Mouse (Mus musculus): ENCODE data around the gene Tsnaxip1.
"Not testable (repeated sequence)": the region's sequence is repeated elsewhere in the genome, so short reads cannot be mapped to it uniquely, and the experiment has no call there.

The Tsnaxip1 gene

DNA sequence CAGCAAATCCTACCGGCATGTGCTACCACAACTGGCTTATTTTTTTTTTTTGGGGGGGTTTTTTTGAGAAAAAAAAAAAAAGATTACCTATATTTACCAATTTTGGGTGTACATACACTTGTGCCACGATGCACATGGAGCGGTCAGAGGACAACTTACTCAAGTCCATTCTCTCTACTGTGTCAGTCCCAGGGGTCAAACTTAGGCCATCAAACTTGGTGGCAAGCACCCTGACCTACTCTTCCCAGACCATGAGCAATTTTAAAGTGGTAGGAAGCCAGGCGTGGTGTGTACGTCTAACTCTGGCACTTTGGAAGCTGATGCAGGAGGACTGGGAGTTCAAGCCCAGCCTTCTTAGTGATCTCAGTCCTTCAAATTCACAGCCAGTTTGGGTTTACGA lies 14.3 kb upstream of the Tsnaxip1 start:
- DNase-seq (ENCODE audit: extremely low spot score): no peak

DNA sequence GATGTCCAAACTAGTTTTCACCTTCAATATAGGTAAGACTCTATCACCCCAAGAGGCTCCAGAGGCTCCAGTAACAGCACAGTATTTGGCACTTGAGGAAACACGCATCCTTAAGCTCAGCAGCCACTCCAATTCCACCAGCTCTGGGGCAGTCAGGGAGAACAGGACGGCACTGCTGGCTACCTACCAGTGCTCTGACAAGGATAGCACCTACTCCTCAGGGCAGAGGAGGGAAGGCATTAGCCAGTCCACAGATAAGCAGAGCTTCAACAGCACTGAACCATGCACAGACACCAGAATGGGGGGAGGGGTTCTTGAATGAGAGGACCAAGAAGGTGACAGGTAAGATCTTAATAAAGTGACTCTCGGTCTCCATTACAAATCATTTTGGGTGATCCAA lies 7.9 kb upstream of the Tsnaxip1 start:
- no peak for DNase-seq (ENCODE audit: extremely low spot score)

DNA sequence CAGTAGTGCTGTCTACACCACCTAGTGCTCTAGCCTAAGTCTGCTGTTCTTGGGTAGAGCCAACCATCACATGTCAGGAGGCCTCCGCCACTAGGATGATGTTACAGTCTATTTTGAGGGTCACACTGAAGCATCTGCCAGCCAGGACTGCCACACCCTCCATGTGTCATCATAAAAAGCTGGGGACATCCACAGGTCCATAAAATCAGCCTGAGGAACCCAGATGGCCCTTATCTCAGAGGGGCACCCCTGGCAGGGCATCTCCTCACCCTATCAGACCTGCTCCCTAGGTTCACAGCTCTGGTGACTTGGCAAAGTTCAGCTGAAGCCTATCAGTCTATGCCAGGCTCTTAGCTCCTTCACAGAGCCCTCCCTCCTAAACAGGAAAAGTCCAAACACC lies 6.6 kb upstream of the Tsnaxip1 start:
- no peak for DNase-seq (ENCODE audit: extremely low spot score)

DNA sequence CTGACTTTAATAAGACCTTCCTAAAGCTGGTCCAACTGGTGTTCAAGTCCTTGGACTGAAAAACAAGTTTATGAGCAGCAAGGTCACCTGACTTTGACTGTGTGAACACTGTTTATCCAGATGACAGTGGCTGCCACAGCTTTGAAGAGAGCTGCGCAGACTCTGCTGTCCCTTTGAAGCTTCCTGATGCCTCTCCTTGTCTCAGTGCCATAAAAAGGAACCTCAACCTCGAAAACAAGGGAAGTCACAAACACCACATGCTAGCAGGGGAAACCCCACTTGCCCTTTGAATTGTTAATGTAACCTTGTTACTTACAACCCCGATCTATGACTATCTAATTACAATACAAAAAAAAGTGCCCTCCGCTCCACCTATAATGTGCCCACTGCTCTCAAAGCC lies 2.0 kb upstream of the Tsnaxip1 start:
- no peak for DNase-seq (ENCODE audit: extremely low spot score)

DNA sequence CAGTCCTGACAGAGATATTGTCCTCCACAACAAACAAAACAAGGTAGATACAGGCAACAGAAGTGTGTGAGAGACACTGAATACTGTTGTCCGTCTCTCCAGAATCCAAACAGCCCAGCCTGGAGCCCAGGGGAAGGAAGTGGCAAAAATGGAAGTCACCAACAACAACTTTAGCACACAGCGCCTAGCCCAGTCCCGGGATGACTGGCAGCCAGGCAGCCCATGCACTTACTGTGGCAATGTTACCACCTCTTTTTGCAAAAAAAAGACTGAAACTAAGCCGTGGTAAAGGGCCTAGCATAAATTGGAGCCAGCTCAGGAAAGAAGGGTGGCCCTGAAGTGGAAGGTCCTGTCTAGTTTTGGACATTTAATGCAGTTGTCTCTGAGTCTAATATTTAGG lies 1.2 kb upstream of the Tsnaxip1 start:
- DNase-seq (ENCODE audit: extremely low spot score): no peak

DNA sequence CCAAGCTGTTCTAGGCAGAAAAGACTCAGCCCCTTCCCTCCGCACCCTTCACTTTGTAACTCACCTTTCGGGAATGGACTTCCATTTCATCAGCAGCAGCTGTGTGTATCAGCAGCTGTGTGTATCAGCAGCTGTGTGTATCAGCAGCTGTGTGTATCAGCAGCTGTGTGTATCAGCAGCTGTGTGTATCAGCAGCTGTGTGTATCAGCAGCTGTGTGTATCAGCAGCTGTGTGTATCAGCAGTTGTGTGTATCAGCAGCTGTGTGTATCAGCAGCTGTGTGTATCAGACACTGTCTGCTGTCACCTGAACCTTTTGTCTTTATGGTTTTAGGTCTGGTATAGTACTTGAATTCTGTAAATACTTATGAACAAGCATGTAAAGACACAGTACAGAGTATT lies 6.2 kb downstream of the Tsnaxip1 start:
- not testable (repeated sequence) for DNase-seq (ENCODE audit: extremely low spot score)

DNA sequence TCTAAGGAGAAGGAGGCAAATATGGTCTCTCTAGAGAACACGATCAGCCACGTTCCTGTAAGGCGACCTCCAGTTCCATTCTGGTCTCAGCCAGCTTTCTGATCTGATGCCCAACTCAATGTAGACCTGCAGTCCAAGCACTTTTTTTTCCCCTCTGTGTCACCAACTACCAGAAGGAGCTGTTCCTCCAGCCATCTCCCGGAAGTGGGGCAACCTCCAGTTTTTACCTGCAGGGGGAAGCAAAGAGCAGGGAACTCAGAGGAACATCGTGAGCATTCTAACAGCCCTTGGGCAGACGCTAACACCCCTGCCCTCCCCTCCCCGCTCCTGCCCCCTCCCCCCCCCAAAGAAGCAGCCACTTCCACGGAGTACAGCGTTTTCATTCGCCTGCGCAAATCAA lies 7.8 kb downstream of the Tsnaxip1 start:
- peak; percentile 56 for DNase-seq (ENCODE audit: extremely low spot score)

DNA sequence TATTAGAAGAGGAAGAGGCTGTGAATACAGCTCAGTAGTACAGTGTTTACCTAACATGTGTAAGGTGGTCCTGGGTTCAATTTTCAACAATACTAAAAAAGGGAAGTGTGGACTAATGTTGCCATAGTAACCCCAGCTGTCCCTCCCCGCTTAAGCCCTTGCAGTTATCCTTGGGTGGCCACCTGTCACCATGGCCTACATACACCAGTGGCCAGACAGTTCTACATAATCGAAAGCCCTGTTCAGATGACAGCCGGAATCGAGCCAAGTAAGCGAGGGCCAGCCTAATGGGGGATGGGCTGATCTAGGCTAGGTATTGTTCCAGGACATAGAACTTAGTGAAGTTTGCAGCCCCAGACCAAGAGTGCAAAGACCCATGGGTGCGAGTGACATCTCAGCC lies 9.5 kb downstream of the Tsnaxip1 start:
- DNase-seq (ENCODE audit: extremely low spot score): no peak

DNA sequence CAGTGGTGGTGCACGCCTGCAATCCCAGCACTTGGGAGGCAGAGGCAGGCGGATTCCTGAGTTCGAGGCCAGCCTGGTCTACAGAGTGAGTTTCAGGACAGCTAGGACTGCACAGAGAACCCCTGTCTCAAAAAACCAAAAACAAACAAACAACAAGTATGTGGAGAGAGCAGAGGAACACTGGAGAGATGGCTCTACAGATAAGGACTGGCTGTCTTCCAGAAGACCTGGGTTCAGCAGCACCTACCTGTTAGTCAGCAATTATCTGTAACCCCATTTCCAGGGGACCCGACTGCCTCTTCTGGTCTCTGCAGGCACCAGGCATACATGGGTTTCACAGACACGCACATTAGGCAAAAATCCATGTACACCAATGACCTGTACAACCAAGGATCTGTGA lies 11.7 kb downstream of the Tsnaxip1 start:
- DNase-seq (ENCODE audit: extremely low spot score): no peak

DNA sequence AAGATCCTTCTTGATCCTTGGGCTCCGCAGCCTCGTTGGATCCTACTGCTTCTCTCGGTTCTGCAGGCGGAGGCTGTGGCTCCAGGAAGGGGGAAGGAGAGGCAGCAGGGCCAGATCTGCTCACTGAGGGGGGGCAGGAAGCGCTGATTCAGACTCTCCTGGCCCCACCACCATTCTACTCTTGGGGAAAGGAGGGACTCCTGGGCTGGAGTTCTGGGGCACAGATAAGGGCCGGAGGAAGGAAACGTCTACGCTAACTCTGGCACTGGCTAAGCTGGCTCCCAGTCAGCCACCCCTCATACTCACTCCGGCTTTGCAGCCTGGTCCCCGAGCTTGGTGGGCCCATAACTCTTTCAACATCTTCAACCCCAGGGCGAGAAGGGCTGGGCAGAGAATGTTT lies 19.1 kb downstream of the Tsnaxip1 start:
- DNase-seq (ENCODE audit: extremely low spot score): no peak

DNA sequence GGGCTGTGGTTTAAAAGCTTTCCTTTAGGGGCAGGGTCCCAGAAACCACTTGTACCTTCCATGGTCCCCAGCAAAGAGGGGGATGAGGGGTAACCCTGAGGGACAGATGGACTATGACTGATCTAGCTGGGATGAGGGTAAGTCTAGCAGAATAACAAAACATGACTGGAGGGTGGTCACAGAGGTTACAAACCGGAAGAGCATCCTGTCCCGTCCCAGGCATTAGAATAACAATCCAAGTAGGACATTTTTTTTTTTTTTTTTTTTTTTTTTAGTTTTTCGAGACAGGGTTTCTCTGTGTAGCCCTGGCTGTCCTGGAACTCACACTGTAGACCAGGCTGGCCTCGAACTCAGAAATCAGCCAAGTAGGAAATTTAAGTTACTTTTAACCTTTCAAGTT lies 22.5 kb downstream of the Tsnaxip1 start:
- DNase-seq (ENCODE audit: extremely low spot score): no peak

DNA sequence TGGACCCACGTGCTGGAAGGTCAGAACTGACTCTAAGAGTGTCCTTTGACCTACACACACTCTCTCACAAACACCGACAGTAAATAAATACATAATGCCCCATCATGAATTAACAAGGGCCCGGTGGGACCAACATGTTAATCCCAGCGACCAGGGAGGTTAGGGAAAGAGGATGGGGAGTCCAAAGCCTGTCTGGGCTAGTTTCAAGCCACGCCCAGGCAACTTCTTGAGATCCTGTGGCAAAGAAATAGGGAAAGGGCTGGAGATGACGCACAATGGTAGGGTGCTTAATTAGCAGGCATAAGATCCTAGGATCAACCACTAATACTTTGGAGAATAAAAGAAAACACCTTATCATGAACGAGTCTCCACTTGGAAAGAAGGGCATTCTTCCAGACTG lies 23.1 kb downstream of the Tsnaxip1 start:
- DNase-seq (ENCODE audit: extremely low spot score): no peak

DNA sequence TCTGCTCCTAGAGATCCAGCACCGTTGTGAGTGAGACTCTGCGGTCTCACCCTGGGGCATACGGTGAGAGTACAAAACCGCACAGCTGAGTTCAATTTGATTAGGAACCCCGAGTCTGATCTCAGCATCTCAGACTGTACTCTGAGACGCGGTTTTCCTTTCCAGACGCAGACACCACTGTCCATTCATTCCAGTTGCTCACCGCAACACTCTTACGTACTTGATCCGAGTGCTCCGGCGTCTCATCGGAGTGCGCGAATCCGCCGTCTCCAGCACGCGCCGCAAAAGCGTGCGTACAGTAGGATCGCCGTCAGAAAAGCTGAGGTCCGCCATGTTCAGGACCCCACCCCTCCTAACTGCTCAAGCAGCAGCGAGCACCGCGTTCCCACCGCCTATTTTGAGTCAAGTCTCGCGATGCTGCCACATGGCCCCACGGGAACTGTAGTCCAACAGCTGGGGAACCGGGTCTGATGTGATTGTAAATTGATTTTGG lies 24.2 kb downstream of the Tsnaxip1 start:
- DNase-seq (ENCODE audit: extremely low spot score): peak; percentile 90

DNA sequence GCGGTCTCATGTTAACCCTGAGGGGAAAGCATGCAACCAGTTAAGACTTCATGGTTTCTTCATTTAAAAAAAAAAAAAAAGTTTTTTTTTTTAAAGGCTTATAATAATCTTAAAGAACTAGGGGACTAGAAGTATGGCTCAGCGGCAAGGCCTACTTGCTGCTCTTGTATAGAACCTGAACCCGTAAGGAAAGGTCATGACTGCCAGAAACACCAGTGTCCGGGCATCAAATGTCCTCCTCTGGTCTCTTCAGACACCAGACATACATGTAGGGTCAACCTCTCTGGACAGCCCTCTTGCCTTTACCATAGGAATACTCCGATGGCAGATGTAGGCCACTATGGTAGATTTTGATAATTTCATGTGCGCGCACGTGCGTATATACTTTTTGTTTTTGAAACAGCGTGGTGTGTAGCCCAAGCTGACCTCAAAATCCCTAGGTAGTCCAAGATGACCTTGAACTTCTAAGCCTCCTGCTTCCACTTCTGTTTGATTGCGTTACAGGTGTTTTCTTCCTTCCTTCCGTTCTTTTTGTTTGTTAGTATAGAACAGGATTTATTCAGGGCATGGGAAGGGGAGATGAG lies 24.7 kb downstream of the Tsnaxip1 start:
- no peak for DNase-seq (ENCODE audit: extremely low spot score)

DNA sequence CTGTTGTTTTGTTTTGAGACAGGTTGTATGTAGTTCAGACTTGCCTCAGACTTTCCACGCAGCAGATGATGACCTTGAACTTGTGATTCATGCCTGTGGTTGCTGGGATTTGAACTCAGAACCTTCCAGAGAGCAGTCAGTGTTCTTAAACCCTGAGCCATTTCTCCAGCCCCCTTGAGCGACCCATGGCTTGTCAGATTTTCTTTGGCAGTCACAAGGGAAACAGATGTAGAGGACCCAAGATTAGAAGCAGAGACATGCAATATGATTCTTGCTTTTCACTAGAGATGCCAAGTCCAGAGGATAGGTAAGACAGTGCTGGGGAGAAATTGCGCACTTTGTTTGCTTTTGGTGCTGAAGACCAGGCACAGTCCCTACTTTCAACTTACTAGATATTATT lies 25.6 kb downstream of the Tsnaxip1 start, which contains the start of gene Cenpt:
Gene Cenpt, minus strand, starts transcription at position 101 of the 400 bp plus-strand sequence.
- no peak for DNase-seq (ENCODE audit: extremely low spot score)

DNA sequence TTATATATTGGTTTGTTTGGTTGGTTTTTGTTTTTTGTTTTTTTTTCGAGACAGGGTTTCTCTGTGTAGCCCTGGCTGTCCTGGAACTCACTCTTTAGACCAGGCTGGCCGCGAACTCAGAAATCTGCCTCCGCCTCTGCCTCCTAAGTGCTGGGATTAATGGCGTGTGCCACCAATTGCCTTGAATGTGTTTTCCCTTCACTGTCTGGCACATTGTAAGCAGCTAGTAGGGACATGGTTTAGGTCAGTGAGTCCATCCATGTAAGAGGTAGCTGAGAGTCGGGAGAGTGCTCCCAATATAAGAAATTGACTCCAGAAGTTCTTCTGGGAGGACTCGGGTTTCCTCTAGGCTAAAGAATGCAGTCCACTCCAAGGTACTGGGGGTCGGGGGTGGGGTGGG lies 26.8 kb downstream of the Tsnaxip1 start:
- DNase-seq (ENCODE audit: extremely low spot score): no peak

DNA sequence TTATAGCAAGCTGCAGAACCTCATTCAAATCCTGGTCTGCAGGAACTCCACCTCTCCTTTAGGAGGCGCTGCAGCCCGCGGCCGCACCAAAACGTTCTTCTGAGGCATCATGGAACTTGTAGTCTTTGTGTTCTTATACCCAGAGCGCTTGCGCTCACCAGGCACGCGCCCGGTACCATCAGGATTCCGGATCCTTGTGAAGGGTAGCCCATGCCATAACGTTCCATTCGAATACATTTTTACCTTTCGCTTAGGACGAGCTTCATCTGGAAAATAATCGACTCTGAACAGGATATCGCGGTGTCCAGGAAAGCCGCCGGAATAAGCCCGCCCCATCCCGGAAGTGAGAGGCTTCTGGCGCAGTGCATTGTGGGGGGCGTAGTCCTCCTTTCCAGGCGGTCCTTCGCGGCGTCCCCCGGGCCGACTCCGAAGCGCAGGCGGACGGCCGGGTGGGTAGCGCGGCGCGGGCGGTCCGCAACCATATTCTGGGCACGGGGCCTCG lies 27.2 kb downstream of the Tsnaxip1 start, which contains the start of gene Thap11:
Gene Thap11, plus strand, starts transcription at position 418 of the 502 bp plus-strand sequence.
- DNase-seq (ENCODE audit: extremely low spot score): peak; percentile 97

DNA sequence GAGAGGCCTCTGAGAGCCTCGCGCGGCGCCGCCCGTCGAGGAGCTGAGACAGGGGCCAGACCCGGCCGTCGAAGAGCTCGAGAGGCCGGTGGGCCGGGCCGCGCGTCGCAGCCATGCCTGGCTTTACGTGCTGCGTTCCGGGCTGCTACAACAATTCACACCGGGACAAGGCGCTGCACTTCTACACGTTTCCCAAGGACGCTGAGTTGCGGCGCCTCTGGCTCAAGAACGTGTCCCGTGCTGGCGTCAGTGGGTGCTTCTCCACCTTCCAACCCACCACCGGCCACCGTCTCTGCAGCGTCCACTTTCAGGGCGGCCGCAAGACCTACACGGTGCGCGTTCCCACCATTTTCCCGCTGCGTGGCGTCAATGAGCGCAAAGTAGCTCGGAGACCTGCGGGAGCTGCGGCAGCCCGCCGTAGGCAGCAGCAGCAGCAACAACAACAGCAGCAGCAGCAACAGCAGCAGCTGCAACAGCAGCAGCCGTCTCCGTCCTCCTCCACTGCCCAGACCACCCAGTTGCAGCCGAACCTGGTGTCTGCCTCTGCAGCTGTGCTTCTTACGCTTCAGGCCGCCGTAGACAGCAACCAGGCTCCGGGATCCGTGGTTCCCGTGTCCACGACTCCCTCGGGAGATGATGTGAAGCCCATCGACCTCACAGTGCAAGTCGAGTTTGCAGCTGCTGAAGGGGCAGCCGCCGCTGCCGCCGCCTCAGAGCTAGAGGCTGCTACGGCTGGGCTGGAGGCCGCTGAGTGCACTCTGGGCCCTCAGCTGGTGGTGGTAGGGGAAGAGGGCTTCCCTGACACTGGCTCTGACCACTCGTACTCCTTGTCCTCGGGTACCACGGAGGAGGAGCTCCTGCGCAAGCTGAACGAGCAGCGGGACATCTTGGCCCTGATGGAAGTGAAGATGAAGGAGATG lies 28.0 kb downstream of the Tsnaxip1 start:
- DNase-seq (ENCODE audit: extremely low spot score): no peak

DNA sequence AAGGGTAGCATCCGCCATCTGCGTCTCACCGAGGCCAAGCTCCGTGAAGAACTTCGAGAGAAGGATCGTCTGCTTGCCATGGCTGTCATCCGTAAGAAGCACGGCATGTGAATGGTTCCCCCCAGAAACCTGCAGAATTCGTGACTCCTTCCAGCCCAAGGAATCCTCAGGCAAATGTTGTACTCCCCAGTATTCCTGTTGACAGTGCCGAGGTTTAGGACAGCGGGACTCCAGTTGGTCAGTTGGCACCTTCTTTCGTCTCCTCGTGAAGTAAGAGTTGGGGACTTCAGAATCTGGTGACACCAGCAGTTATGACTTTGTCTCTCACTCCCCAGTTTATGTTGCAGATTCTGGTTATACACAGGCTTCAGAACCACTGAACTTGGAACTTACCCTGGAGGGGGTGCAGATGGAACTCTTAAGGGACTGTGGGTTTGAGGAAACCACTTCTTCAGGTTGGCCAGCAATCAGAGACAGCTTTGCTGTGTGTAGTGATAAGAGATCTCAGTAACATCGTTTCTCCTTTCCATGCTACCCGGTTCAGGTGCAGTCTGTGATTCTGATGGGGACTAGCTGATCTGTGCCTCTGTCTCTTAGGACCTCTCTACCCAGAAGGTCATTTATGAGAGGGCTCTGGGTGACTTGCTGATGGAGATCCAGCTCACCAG lies 28.8 kb downstream of the Tsnaxip1 start:
- DNase-seq (ENCODE audit: extremely low spot score): no peak

DNA sequence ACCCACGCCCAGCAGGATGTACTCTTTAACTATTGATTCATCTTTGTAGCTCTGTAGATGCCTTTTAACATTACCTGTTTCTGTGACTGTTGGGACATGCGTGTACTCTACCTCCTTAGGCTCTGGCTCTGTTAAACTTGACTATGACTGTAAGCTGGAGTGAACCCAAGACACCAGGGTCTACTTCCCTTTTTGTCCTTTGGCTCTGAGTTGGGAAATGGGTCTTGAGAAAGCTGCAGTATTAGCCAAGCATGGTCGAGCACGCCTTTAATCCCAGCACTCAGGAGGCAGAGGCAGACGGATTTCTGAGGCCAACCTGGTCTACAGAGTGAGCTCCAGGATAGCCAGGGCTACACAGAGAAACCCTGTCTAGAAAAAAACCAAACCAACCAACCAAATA lies 31.0 kb downstream of the Tsnaxip1 start:
- DNase-seq (ENCODE audit: extremely low spot score): no peak

DNA sequence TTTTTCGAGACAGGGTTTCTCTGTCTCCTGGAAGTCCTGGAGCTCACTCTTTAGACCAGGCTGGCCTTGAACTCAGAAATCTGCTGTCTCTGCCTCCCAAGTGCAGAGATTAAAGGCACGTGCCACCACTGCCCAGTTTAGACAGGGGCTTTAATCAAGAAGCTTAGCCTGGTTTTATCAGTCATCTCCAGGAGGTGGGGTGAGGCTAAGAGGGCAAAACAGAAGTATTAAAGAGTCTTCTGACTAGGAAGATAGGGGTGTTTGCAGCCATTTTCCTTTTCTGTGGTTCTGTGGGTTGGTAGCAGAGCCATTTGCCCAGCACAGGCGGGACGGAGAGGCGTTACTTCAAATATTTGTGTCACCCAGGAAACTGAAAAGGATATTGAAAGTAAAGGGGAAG lies 31.8 kb downstream of the Tsnaxip1 start:
- no peak for DNase-seq (ENCODE audit: extremely low spot score)

Measured in embryo, embryonic 9.5 days (tissue).